ENCODE assay signal across 8 mouse cellular contexts in the genomic region with DNA sequence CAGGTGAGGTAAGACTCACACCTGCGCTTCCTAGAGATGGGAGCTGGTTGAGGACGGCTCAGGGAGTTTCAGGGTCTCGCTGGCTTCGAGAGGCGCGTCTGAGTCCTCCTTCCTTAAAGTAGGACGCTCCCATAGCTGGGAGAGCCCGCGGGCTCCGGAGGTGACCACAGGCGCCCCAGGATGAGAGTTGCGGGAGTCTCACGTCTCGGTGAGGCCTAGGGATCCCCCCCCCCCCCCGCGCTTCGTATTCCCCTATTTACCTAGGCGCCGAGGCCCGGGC. TPM values are rescaled to one million over a fixed set of nuclear protein-coding genes. Genes with fewer than 3 reads are reported as not detected.
DNase-seq lines count a peak whose midpoint lies in the region; ATAC-seq lines count a peak whose summit lies in the region.

No protein-coding gene starts in this region.

- peaks cover 8% of the 10 kb centered on the region for H3K27me3 ChIP-seq in liver, embryonic 11.5 days (replicated peaks; ENCODE audit: control insufficient read depth, insufficient read depth, low read length)
- H3K27me3 ChIP-seq in stomach, embryonic 16.5 days (ENCODE audit: control insufficient read depth, insufficient read depth, low read length) = no peaks in the 10 kb centered on the region

- H3K9me3 ChIP-seq in liver, embryonic 11.5 days (ENCODE audit: control insufficient read depth, low read length) = no peaks in the 10 kb centered on the region
- no peaks in the 10 kb centered on the region for H3K9me3 ChIP-seq in stomach, embryonic 16.5 days (replicated peaks; ENCODE audit: control insufficient read depth, low read length)

- peak; percentile 14 for DNase-seq in embryo, embryonic 10.5 days (ENCODE audit: low spot score)
- DNase-seq in embryo, embryonic 9.5 days (ENCODE audit: extremely low spot score) = no peak
- DNase-seq in spleen, postnatal 10 days (ENCODE audit: low spot score in 2 of 2) = peak; percentile 55 to 56
- DNase-seq in spleen, postnatal 14 days (ENCODE audit: low spot score in 2 of 2) = no peak
- DNase-seq in liver, embryonic 11.5 days (ENCODE audit: low spot score) = no peak
- no peak for DNase-seq in Muller cell, postnatal 12 days (ENCODE audit: inconsistent ontology term)
- DNase-seq in frontal cortex, postnatal 14 days (ENCODE audit: low spot score in 2 of 2) = no peak

- H3K36me3 ChIP-seq in liver, embryonic 11.5 days (ENCODE audit: control insufficient read depth, insufficient read depth, low read length) = no peaks in the 10 kb centered on the region
- H3K36me3 ChIP-seq in stomach, embryonic 16.5 days (ENCODE audit: control insufficient read depth, insufficient read depth, low read length) = no peaks in the 10 kb centered on the region

- peaks cover 31% of the 10 kb centered on the region for H3K4me1 ChIP-seq in liver, embryonic 11.5 days (replicated peaks; ENCODE audit: control insufficient read depth, insufficient read depth, low read length)
- peaks cover 28% of the 10 kb centered on the region for H3K4me1 ChIP-seq in stomach, embryonic 16.5 days (ENCODE audit: control insufficient read depth, insufficient read depth, low read length)

- H3K27ac ChIP-seq in liver, embryonic 11.5 days (ENCODE audit: low read depth, low read length) = peak overlapping the region; percentile 68
- H3K27ac ChIP-seq in stomach, embryonic 16.5 days (ENCODE audit: low read length) = peak overlapping the region; percentile 78

- H3K4me3 ChIP-seq in liver, embryonic 11.5 days (ENCODE audit: low read depth, low read length) = peak overlapping the region; percentile 74
- peak overlapping the region; percentile 67 for H3K4me3 ChIP-seq in stomach, embryonic 16.5 days (replicated peaks; ENCODE audit: low read length)

- peak overlapping the region; percentile 79 for H3K9ac ChIP-seq in liver, embryonic 11.5 days (ENCODE audit: low read depth, low read length)
- H3K9ac ChIP-seq in stomach, embryonic 16.5 days (ENCODE audit: low read length) = peak overlapping the region; percentile 82

- peak overlapping the region; percentile 98 for H3K4me2 ChIP-seq in liver, embryonic 11.5 days
- H3K4me2 ChIP-seq in stomach, embryonic 16.5 days (ENCODE audit: low read depth, low read length) = peak overlapping the region; percentile 88

- ATAC-seq in liver, embryonic 11.5 days (replicated peaks; ENCODE audit: low FRiP score) = peak; percentile 22
- ATAC-seq in stomach, embryonic 16.5 days (ENCODE audit: insufficient read depth, low FRiP score) = no peak

- WGBS in liver, embryonic 11.5 days = 1% methylated on average over 18 of the region's 20 CpGs
- under 1% methylated on average over 14 of the region's 20 CpGs for whole genome bisulfite sequencing in stomach, embryonic 16.5 days

RNA-seq across cellular contexts. Expression of a gene that starts 0.3 kb away (rescaled TPM):
- polyA plus RNA-seq in liver, embryonic 11.5 days (2014; fragmentation: Nextera tagmentation; extraction: Ambion mirVana) = 13.2 and 13.9 TPM in 2 replicates
- 28.8 and 29.5 TPM in 2 replicates for polyA plus RNA-seq in stomach, embryonic 16.5 days (2015; fragmentation: Nextera tagmentation; extraction: Ambion mirVana)

RNA-seq across cellular contexts. Expression of a gene that starts 18.6 kb away (rescaled TPM):
- polyA plus RNA-seq in liver, embryonic 11.5 days (2014; fragmentation: Nextera tagmentation; extraction: Ambion mirVana) = 162 and 172 TPM in 2 replicates
- polyA plus RNA-seq in stomach, embryonic 16.5 days (2015; fragmentation: Nextera tagmentation; extraction: Ambion mirVana) = 128 and 129 TPM in 2 replicates

RNA-seq across cellular contexts. Expression of a gene that starts 37.7 kb away (rescaled TPM):
- 94.8 and 99.5 TPM in 2 replicates for polyA plus RNA-seq in liver, embryonic 11.5 days (2014; fragmentation: Nextera tagmentation; extraction: Ambion mirVana)
- polyA plus RNA-seq in stomach, embryonic 16.5 days (2015; fragmentation: Nextera tagmentation; extraction: Ambion mirVana) = 78.3 and 84.7 TPM in 2 replicates

RNA-seq across cellular contexts. Expression of a gene that starts 37.7 kb away (rescaled TPM):
- polyA plus RNA-seq in liver, embryonic 11.5 days (2014; fragmentation: Nextera tagmentation; extraction: Ambion mirVana) = 82.2 and 82.9 TPM in 2 replicates
- polyA plus RNA-seq in stomach, embryonic 16.5 days (2015; fragmentation: Nextera tagmentation; extraction: Ambion mirVana) = 84.6 and 94.3 TPM in 2 replicates

RNA-seq across cellular contexts. Expression of a gene that starts 42.1 kb away (rescaled TPM):
- 16.4 and 17.6 TPM in 2 replicates for polyA plus RNA-seq in liver, embryonic 11.5 days (2014; fragmentation: Nextera tagmentation; extraction: Ambion mirVana)
- 10.9 and 14.8 TPM in 2 replicates for polyA plus RNA-seq in stomach, embryonic 16.5 days (2015; fragmentation: Nextera tagmentation; extraction: Ambion mirVana)

Comparison
In these comparisons a context has a peak if more than half of its experiments do, and no peak if none do; other contexts are left out.
1. DNase-seq: peak in embryo, embryonic 10.5 days (single experiment) and spleen, postnatal 10 days (2 of 2); none in embryo, embryonic 9.5 days (single experiment), spleen, postnatal 14 days (0 of 2), liver, embryonic 11.5 days (single experiment), Muller cell, postnatal 12 days (single experiment) and frontal cortex, postnatal 14 days (0 of 2).